ENCODE assay signal across 9 mouse cellular contexts in the genomic region with DNA sequence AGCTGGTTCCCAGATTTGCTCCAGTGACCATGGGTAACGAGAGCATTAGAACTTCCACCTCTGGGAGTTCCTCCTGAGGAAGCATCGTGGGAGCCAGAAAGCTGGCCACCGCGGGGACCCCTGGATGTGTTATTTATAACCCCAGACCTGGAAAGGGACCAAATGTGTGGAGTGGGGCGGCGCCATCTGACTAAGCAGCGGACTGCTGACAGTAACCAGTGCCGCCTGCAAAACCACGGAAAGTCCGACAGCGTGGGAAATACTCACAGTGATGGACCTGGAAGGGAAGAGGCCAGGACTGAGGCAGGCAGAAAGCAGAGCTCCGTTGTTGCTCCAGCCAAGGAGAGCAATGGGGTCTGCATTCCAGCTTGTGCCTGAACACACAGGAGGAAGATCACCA. TPM values are rescaled to one million over a fixed set of nuclear protein-coding genes. Genes with fewer than 3 reads are reported as not detected.
A peak's percentile ranks its signal among the peaks of the same experiment; 100 is the strongest.
DNase-seq lines count a peak whose midpoint lies in the region; ATAC-seq and TF ChIP-seq lines count a peak whose summit lies in the region.
"Had no signal": no experiment of that assay in that cellular context is flagged by ENCODE, and none has a peak within 500 bp of the region (broad histone marks: within the 10 kb centered on the region; RNA-seq: fewer than 3 reads in every experiment).

A gene (minus strand): TSS at position 389 of the 400 bp plus-strand sequence.

- H3K27me3 ChIP-seq in heart, adult 2 months (ENCODE audit: control insufficient read depth, insufficient read depth, low read length), result no peaks in the 10 kb centered on the region
- no peaks in the 10 kb centered on the region for H3K27me3 ChIP-seq in intestine, postnatal 0 days (replicated peaks; ENCODE audit: control insufficient read depth, insufficient read depth, low read length)
- no peaks in the 10 kb centered on the region for H3K27me3 ChIP-seq in limb, embryonic 14.5 days (ENCODE audit: control insufficient read depth, insufficient read depth, low read length)
- no peaks in the 10 kb centered on the region for H3K27me3 ChIP-seq in small intestine, adult 2 months (ENCODE audit: control insufficient read depth, insufficient read depth, low read length)
- H3K27me3 ChIP-seq: liver, embryonic 15.5 days had no signal

- H3K4me3 ChIP-seq in brown adipose tissue, adult 24 weeks (ENCODE audit: insufficient read depth, low read depth, low read length), result peak within 1 kb of the TSS; percentile 52
- H3K4me3 ChIP-seq in heart, adult 2 months, result peak within 1 kb of the TSS; percentile 34
- H3K4me3 ChIP-seq in intestine, postnatal 0 days (ENCODE audit: low read depth, low read length), result no peak within 1 kb of the TSS
- no peak within 1 kb of the TSS for H3K4me3 ChIP-seq in limb, embryonic 14.5 days (replicated peaks; ENCODE audit: low read length)
- H3K4me3 ChIP-seq in small intestine, adult 2 months (ENCODE audit: low read depth, low read length), result no peak within 1 kb of the TSS
- H3K4me3 ChIP-seq: liver, embryonic 15.5 days had no signal

- no peaks in the 10 kb centered on the region for H3K79me2 ChIP-seq in heart, adult 2 months (replicated peaks; ENCODE audit: control insufficient read depth, insufficient read depth, low read length)

- H3K27ac ChIP-seq in brown adipose tissue, adult 24 weeks (replicated peaks; ENCODE audit: low read depth, low read length), result peak within 1 kb of the TSS; percentile 76
- H3K27ac ChIP-seq in heart, adult 2 months, result peak within 1 kb of the TSS; percentile 86
- H3K27ac ChIP-seq in intestine, postnatal 0 days (ENCODE audit: low read depth, low read length), result peak within 1 kb of the TSS; percentile 31; the same call in 1 of the 2 replicates
- H3K27ac ChIP-seq in limb, embryonic 14.5 days (replicated peaks; ENCODE audit: low read depth, low read length), result peak within 1 kb of the TSS; percentile 63
- peak within 1 kb of the TSS; percentile 35; the same call in 1 of the 2 replicates for H3K27ac ChIP-seq in small intestine, adult 2 months (ENCODE audit: insufficient read depth, low read depth, low read length)
- H3K27ac ChIP-seq: liver, embryonic 15.5 days had no signal

- H3K4me1 ChIP-seq in brown adipose tissue, adult 24 weeks (ENCODE audit: control insufficient read depth, insufficient read depth, insufficient read length, low read length), result peaks cover 42% of the 10 kb centered on the region
- peaks cover 19% of the 10 kb centered on the region for H3K4me1 ChIP-seq in heart, adult 2 months (ENCODE audit: control insufficient read depth, insufficient read depth, low read length)
- H3K4me1 ChIP-seq in intestine, postnatal 0 days (replicated peaks; ENCODE audit: control insufficient read depth, insufficient read depth, low read length), result peaks cover 9% of the 10 kb centered on the region
- H3K4me1 ChIP-seq in limb, embryonic 14.5 days (ENCODE audit: control insufficient read depth, insufficient read depth, low read length), result peaks cover 19% of the 10 kb centered on the region
- peaks cover 9% of the 10 kb centered on the region for H3K4me1 ChIP-seq in small intestine, adult 2 months (ENCODE audit: control insufficient read depth, insufficient read depth, insufficient read length, low read length)

- no peak; the same call in 1 of the 2 replicates for ATAC-seq in intestine, postnatal 0 days
- peak; percentile 71; the same call in 1 of the 2 replicates for ATAC-seq in limb, embryonic 14.5 days (ENCODE audit: low FRiP score, low read depth)
- ATAC-seq in erythroblast, adult 5-6 weeks (replicated peaks; ENCODE audit: low FRiP score, poor library complexity, severe bottlenecking), result no peak

- no peaks in the 10 kb centered on the region for H3K36me3 ChIP-seq in heart, adult 2 months (ENCODE audit: control insufficient read depth, insufficient read depth, low read length)
- H3K36me3 ChIP-seq in intestine, postnatal 0 days (ENCODE audit: control insufficient read depth, insufficient read depth), result no peaks in the 10 kb centered on the region
- no peaks in the 10 kb centered on the region for H3K36me3 ChIP-seq in limb, embryonic 14.5 days (ENCODE audit: control insufficient read depth, insufficient read depth, low read length)
- no peaks in the 10 kb centered on the region for H3K36me3 ChIP-seq in small intestine, adult 2 months (ENCODE audit: control insufficient read depth, insufficient read depth, low read length)
- H3K36me3 ChIP-seq: liver, embryonic 15.5 days had no signal

- 4% methylated on average over 12 of the region's 12 CpGs for WGBS in heart, adult 2 months
- WGBS in intestine, postnatal 0 days, result 40% methylated on average over 12 of the region's 12 CpGs
- 19% methylated on average over 12 of the region's 12 CpGs for WGBS in limb, embryonic 14.5 days
- 65% methylated on average over 12 of the region's 12 CpGs for WGBS in small intestine, adult 2 months

- H3K9me3 ChIP-seq in intestine, postnatal 0 days (ENCODE audit: control insufficient read depth), result no peaks in the 10 kb centered on the region
- H3K9me3 ChIP-seq in limb, embryonic 14.5 days (ENCODE audit: control insufficient read depth, low read length), result no peaks in the 10 kb centered on the region
- H3K9me3 ChIP-seq: liver, embryonic 15.5 days had no signal

- peak; percentile 17; the same call in 1 of the 2 replicates for TF ChIP-seq CTCF in heart, adult 2 months (IDR thresholded peaks at IDR 0.05)
- TF ChIP-seq CTCF in intestine, postnatal 0 days (IDR thresholded peaks at IDR 0.05; ENCODE audit: low read depth), result 0 out of 2 replicates have a peak, but pooled peaks have one; percentile 4
- TF ChIP-seq CTCF in small intestine, adult 2 months (IDR thresholded peaks at IDR 0.05; ENCODE audit: extremely low read depth, insufficient read length, insufficient replicate concordance, low read depth, low read length), result no peak

- H3K4me2 ChIP-seq in intestine, postnatal 0 days (replicated peaks; ENCODE audit: low read depth), result peak within 1 kb of the TSS; percentile 13; the same call in 1 of the 2 replicates
- H3K4me2 ChIP-seq in limb, embryonic 14.5 days (replicated peaks; ENCODE audit: low read depth, low read length, severe bottlenecking), result peak within 1 kb of the TSS; percentile 15; the same call in 1 of the 2 replicates
- H3K4me2 ChIP-seq: liver, embryonic 15.5 days had no signal

- peak within 1 kb of the TSS; percentile 43 for H3K9ac ChIP-seq in heart, adult 2 months (ENCODE audit: low read depth, low read length)
- H3K9ac ChIP-seq in intestine, postnatal 0 days (ENCODE audit: low read depth, low read length), result no peak within 1 kb of the TSS
- H3K9ac ChIP-seq in limb, embryonic 14.5 days (ENCODE audit: low read depth, low read length, severe bottlenecking), result no peak within 1 kb of the TSS; the same call in 1 of the 2 replicates
- H3K9ac ChIP-seq: liver, embryonic 15.5 days had no signal

- TF ChIP-seq POLR2A in heart, adult 2 months (IDR thresholded peaks at IDR 0.05; ENCODE audit: insufficient read depth, low read depth, low read length), result peak; percentile 64; the same call in 1 of the 2 replicates
- TF ChIP-seq POLR2A in limb, embryonic 14.5 days (IDR thresholded peaks at IDR 0.05; ENCODE audit: borderline replicate concordance, extremely low read depth, insufficient read depth, insufficient read length), result no peak
- no peak for TF ChIP-seq POLR2A in small intestine, adult 2 months (IDR thresholded peaks at IDR 0.05; ENCODE audit: low read depth, low read length)

- 0 out of 2 replicates have a peak, but pooled peaks have one; percentile 24 for TF ChIP-seq EP300 in heart, adult 2 months (IDR thresholded peaks at IDR 0.05; ENCODE audit: insufficient read depth, low read depth, low read length)

- intact Hi-C loops in heart, adult 2 months (cut with DNase I), result no loop called here

- no peak for DNase-seq in layer of hippocampus, adult 8-10 months (ENCODE audit: low spot score in 2 of 2)
- DNase-seq in layer of hippocampus, adult 9-10 months (ENCODE audit: low spot score), result no peak
- peak; percentile 83 for DNase-seq in heart, adult 2 months
- peak; percentile 55 for DNase-seq in limb, embryonic 14.5 days (ENCODE audit: low spot score)

RNA-seq across cellular contexts. Expression of the gene that starts here (rescaled TPM):
- 10 to 100 TPM; 31.0 to 36.2 (median 34.2) TPM for total RNA-seq in layer of hippocampus, adult 8-10 months (2022)
- 5.6 and 8.9 TPM in 2 replicates for polyA plus RNA-seq in brown adipose tissue, adult 24 weeks (2012; ENCODE audit: insufficient read depth, insufficient read length, missing spikeins)
- 10 to 100 TPM; 31.6 to 32.4 TPM for total RNA-seq in heart, adult 2 months (2021)
- polyA plus RNA-seq in heart, adult 2 months (2012; rRNA removed), result 22.0 and 23.2 TPM in 2 replicates
- 3.6 and 3.7 TPM in 2 replicates for polyA plus RNA-seq in intestine, postnatal 0 days (2015; fragmentation: Nextera tagmentation; extraction: Ambion mirVana)
- 28.1 and 40.2 TPM in 2 replicates for polyA plus RNA-seq in limb, embryonic 14.5 days (2012; rRNA removed)
- polyA plus RNA-seq in limb, embryonic 14.5 days (2014; fragmentation: Nextera tagmentation; extraction: Ambion mirVana), result 44.5 and 47.0 TPM in 2 replicates
- 19.6 and 21.6 TPM in 2 replicates for polyA plus RNA-seq in small intestine, adult 2 months (2012; rRNA removed)
- 7.3 and 10.0 TPM in 2 replicates for total RNA-seq in erythroblast, adult 5-6 weeks (2015; ENCODE audit: low replicate concordance)
- 3.3 and 4.6 TPM in 2 replicates for total RNA-seq in erythroblast, adult 5-6 weeks (2017; ENCODE audit: low replicate concordance)

Comparison
In these comparisons a context has a peak if more than half of its experiments do, and no peak if none do; other contexts are left out.
1. DNase-seq: peak in heart, adult 2 months (2 of 2) and limb, embryonic 14.5 days (single experiment); none in layer of hippocampus, adult 8-10 months (0 of 2) and layer of hippocampus, adult 9-10 months (single experiment).
2. H3K27ac ChIP-seq: peak in every context shown above with its lines; median percentile 86 in heart, adult 2 months; 76 in brown adipose tissue, adult 24 weeks; 63 in limb, embryonic 14.5 days; 35 in small intestine, adult 2 months; 31 in intestine, postnatal 0 days.
3. H3K4me3 ChIP-seq: peak in brown adipose tissue, adult 24 weeks (single experiment) and heart, adult 2 months (single experiment); none in intestine, postnatal 0 days (single experiment), limb, embryonic 14.5 days (single experiment) and small intestine, adult 2 months (single experiment).